Mouse (Mus musculus) c-Kit-negative CD71-positive TER-119-positive erythroid progenitor cells, embryonic 14.5 days (primary cell): ENCODE results near the gene Gnb5.
"Not testable (repeated sequence)": the region's sequence is repeated elsewhere in the genome, so short reads cannot be mapped to it uniquely, and the experiment has no call there.

ENCODE experiments used
- DNase-seq: peaks from one replicate; pipeline ENCODE4 v3.0.0-alpha.2; 2013; ENCODE audit warnings: low read depth, low spot score

Gene Gnb5

DNA sequence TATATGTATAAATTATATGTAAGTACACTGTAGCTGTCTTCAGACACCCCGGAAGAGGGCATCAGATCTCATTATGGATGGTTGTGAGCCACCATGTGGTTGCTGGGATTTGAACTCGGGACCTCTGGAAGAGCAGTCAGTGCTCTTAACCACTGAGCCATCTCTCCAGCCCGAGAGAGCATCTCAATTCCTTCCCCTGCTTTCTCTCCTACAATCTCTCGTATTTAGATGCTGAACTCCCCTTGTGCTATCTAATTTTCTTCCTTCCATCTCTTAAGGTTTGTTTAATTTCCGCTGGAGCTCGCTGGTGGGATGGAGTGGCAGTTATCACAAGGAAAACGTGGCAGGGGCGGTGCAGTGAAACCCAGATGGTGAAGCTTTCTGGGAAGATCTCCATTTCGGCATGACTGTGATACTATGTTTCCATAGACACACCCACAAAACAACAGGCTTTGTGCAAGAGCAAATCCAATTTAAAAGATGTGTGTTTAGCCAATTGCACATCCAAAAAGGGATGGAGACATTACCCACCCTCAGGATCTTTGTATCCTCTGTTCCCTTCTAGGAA, 51.1 kb downstream of the Gnb5 start:
- no peak for DNase-seq

DNA sequence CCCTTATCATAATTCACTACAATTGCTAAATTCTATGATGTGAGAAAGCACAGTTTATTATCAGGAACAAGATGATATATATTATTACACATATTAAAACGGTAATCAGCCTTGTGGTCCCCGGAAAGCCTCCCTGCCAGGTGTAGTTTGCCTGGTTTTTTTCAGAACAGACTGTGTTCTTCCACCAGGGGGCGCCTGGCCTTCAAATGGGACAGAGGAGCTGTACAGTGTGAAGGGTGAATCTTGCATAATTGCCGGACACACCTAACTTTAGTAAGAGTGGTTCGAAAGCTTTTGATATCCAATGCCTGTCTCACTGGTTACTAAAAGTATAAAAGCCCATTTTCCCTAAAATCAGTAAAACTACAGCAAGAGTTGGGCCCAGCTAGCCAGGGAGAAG, 55.6 kb downstream of the Gnb5 start:
- DNase-seq = peak; percentile 43

DNA sequence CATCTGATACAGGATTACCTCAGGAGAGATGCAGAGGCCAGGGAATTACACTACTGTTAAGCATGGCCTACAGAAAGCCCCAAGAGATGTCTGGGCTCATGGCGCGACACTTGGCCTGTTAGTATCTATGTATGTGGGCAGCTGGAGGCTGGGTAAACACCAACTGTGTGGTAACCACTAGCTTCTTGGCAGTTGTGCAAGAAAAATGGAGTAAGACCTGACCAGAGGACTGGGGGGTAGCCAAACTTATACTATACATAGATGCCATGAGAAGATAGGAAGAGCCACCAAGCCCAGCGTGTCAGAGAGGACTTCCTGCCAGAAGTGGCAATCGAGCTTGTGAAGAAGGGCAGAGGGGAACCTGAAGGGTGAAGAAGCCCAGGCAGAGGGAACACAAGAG, 56.1 kb downstream of the Gnb5 start:
- DNase-seq = no peak

GRCm38 (mm10) chr9:75363001-75363400, 56.9 kb downstream of the Gnb5 start:
- no peak for DNase-seq

- not testable (repeated sequence) for DNase-seq
Measured at GRCm38 (mm10) chr9:75363702-75364101, 57.6 kb downstream of the Gnb5 start.

GRCm38 (mm10) chr9:75365195-75365594, 59.1 kb downstream of the Gnb5 start:
- no peak for DNase-seq

DNA sequence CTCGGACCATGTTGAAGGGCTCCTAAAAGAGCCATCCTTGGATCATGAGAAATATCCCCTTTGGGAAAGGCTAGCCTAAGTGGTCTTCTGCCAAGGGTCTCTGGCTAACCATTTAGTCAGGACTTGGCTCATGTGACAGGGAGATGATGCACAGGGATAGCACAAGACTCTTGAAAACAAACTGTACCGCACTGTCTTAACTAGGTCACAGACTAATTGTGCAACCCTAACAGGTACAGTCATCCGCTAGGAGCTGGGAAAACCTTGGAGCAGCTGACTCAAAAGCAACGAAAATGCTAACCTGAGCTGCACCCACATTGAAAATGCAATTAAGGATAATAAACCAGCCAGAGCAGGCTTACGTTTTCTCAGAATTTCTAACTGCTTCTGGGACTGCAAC, 60.1 kb downstream of the Gnb5 start:
- DNase-seq = no peak

GRCm38 (mm10) chr9:75368779-75369178, 62.7 kb downstream of the Gnb5 start:
- DNase-seq = no peak

DNA sequence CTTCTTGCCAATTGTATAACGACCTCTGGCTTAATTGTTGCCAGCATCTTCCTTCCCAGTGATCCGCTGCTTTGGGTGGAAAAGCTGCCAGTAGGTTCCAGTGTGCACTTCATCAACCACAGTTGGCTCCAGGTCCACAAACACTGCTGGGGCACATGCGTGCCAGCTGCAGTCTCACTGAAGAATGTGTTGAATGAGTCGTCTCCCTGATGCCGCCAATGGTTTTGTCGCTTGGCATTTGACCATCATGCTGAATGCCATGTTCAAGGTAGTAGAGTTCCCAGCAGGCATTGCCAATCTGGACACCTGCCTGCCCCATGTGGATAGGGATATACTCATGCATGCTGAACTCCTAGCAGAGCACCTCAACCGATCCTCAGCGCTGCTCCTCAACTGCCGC, 69.5 kb downstream of the Gnb5 start:
- DNase-seq = no peak

- DNase-seq = no peak
Measured at GRCm38 (mm10) chr9:75376428-75376827, 70.3 kb downstream of the Gnb5 start.

GRCm38 (mm10) chr9:75378774-75379173, 72.7 kb downstream of the Gnb5 start:
- DNase-seq = no peak

DNA sequence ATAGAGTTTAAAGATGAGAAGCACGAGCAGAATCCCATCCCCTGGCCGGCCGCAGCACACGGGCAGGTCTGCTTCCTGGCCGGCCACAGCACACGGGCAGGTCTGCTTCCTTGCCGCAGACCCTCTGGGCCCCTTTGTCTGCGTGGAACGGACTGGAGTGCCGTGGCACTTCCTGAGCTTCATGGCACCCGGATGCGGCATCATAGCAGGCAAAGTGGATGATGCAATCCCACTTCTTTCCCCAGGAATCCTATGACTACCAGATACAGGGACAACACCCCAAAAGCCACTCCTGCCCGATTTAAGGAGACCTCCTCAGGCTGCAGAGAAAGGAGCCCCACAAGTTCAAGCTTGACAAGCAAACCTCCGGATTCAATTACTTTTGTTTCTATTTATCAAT, 76.7 kb downstream of the Gnb5 start:
- no peak for DNase-seq

DNA sequence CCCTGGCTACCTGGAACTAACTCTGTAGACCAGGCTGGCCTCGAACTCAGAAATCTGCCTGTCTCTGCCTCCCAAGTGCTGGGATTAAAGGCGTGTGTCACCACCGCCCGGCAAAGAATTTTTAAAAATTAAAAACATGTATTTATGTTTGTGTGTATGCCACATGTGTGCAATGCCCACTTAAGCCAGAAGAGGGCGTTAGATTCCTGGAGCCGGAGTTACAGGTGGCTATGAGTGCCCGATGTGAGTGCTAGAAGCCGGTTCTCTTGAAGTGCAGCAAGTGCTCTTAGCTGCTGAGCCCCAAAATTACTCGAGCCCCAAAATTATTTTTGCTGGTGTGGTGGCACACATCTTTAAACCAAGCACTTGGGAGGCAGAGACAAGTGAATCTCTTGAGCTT, 77.7 kb downstream of the Gnb5 start:
- no peak for DNase-seq

DNA sequence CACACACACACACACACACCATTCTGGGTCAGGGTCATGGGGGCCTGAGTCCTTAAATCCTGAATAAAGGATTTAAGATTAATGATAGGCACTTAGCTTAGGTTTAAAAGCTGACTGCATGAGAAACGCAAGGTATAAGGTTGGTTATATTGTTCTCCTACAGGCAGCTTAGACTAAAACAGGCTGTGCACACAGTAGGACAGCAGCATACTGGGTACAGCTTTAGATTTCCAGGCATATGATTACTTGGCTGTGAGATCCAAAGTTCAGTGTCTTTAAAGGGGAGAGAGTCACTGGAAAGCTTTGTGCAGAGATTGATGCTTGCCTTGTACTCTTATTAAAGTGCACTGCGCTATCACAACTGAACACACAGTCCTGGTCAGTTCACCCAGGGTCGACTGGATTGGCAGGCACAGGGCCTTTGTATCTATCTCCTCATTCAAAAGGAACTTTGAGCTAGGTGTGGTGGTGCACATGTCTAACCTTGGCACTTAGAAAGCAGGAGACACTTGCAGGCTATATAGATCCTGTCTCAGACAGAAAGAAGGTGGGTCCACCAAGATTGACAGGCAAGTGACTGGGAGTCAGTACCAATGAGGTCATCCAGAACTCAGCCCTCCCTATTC, 78.4 kb downstream of the Gnb5 start:
- DNase-seq = no peak

DNA sequence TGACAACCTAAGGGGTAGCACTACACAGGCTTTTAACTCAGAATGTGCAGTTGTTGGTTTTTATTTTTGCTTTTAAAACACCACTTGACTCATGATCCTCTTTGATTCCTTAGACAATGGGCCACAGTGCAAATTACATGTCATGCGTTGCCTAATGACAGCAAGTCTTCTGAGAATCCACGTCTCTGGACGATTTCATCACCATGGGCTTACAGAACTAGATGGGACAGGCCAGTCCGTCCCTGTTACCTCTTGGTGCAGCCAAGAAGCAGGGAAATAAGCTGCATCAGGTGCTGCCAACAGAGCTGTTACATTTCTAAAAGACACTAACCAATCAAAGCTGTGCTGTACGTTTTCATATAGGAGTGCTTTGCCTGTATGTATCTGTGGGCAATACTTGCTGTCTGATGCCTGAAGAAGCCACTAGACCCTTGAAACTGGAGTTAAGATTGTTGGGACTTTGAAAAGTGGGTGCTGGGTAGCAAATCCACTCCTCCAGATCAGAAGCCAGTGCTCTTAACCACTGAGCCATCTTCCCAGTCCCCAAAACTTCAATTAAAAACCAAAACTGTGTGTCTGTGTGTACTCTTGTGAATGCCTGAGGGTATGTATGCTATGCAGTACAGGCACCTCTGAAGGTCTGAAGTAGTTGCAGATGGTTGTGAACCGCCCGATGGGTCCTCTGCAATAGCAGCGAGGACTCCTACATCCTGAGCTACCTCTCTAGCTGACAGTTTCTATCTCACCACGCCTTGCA, 79.3 kb downstream of the Gnb5 start:
- DNase-seq = no peak

DNA sequence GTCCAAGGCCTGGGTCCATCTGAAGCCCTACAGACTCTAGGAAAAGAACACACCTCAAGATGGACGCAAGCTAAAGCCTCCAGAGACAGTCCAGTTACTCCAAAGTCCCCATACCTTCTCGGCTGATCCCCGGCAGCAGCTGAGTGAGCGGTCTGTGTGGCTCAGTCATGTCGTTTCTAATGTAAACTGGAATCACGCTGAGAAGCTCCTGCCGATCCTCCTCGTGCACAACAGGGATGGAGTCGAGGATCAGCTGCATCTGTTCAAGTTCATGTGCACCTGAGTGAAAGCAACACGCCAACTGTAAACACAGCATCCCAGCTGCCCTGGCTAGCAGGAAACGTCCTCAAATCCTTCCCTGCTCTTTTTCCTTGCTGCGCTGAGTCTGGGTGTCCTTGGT, 87.2 kb downstream of the Gnb5 start:
- no peak for DNase-seq
